Mouse (Mus musculus) induced T-regulatory cell, adult 2 months (primary cell): ENCODE measurements at regions not wholly inside any gene's neighbourhood (a gene's known extent, or its start where the extent isn't known, plus 50 kb on each side); places are given as distances from the start of the nearest gene placed in this dataset.
A peak's percentile ranks its signal among the peaks of the same experiment; 100 is the strongest.
"Not testable (repeated sequence)": the region's sequence is repeated elsewhere in the genome, so short reads cannot be mapped to it uniquely, and the experiment has no call there.

ENCODE experiments used
- DNase-seq: peaks from one replicate; pipeline ENCODE4 v3.0.0-alpha.2; 2012; ENCODE audit warnings: low read depth

DNA sequence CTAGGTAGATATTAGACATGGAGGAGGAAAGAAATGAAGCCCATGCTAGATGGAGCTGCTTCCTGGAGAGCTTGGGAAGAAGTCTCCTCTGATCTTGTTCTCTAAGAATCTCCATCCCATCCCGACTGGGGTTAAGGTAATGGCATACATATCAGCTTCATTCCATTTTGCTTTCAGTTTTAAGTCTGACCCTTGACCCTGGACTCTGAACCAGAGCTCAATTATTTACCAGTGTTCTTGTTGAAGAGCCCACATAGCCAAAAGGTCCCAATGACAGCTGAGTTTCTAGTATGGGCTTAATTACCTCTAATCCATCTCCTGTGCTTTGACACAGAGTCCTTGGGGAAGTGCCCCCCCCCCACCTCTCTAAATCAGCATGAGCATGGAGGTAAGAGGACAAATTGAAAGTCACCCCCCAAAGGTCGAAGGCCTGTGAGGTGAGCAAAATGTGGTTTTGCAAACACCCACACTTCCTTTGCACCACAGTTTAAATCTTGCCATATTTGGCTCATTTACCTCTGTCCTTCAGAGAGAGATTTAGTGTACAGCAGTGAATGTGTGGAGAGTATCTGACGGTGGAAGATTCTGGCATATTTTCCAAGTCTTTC is 371.5 kb downstream of the Ets1 start:
- DNase-seq, result peak; percentile 58

DNA sequence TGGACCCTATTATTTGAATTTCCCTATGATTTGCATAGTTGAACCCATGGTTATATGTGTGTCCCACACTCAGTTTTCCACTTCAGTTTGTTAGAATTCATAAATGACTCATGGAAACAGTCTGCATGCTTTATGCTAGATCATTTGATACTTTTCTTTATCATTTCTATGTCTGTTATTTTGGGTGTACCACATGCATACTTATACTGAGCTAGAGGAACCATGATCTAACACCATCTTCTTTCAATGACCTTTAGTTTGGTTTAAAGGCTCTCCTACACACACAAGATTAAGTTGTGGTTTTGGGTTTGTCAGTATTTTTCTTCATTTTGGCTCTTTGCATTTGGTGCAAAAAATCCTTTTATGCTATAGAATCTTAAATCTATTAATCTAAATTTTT is 375.2 kb downstream of the Ets1 start:
- DNase-seq, result peak; percentile 50

DNA sequence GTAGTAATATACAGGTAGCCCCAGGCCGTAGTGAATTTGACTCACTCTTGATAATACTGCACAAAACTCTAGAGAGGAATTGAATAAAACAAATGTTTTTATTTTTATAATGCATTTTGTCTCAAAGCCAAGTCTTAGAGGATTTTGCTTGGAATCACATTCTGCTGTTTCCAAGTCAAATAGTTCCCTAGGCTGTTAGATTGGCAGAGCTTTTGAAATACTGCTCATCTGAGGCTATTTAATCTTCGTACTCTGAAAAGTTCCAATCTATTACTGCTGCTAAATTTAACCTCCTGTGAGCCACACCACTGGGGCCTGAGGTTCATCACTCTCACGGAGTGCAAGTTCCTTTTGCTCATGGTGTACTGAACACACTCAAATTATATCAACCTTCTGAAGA is 399.4 kb downstream of the Ets1 start:
- no peak for DNase-seq

DNA sequence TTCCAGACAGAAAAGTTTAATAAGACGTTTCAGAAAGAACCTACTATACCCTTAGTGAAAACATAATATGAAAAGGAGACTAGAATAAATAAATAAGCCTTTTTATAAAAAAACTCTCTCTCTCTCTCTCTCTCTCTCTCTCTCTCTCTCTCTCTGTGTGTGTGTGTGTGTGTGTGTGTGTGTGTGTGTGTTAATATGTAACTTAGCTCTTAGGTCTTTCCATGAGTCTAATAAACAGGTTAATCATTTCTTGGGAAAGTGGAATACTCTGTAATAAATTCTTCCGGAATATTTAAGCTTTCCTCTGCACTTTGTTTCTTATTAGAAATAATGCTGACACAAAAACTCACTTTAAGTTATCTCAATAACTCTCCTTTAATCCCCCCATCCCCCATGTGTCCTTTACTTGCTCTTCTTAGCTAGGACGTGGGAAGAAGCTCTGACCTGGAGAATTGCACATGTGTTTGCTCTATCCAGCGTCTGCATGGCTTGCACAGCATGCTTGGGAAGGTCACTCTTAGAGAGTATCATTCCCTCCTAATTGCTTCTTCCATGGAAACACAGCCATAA is 403.3 kb downstream of the Ets1 start:
- no peak for DNase-seq

DNA sequence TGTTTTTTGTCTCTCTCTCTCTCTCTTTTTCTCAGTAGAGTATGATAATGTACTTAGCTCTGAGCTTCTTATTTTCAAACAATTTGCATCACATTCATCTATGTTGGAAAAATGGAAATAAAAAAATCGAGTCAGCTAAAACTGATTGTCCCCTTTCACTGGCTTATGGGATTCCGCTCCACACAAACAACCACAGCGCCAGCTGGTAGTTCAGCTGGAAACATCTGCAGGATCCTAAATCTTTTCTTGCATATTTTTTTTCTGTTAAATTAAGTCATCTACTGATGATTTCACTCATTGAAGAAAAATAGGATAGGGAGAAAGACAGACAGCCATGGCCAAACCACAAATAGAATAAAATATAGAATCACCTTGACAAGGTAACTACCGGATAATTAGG is 414.8 kb downstream of the Ets1 start:
- no peak for DNase-seq

DNA sequence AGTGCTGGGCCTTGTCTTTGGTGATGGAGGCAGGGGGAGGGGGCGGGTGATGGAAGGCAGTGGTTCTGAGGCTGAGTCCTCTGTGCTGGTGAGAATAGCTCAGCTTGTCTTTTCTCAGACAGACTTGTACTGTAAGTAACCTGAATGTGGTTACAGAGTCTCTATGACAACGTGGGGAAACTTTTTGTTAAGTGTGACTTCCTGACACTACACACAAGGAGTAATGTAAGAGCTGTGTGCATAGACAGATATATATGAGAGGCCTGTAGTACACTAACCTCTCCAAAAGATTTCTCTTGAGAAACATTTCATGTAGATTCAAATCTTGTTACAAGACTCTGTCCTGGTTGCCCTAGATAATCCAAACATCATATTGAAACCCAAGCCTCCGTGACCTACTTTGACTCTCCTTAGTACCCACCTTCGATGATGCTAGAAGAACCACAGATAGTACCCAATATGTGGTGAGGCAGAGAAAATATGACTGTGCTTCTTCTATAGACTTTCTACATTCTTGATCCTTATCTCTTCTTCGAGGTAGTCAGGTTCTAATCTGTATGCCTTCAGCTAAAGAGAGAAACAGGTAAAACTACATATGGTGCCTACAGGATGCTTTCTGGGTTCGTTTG is 424.7 kb downstream of the Ets1 start:
- DNase-seq, result peak; percentile 91

DNA sequence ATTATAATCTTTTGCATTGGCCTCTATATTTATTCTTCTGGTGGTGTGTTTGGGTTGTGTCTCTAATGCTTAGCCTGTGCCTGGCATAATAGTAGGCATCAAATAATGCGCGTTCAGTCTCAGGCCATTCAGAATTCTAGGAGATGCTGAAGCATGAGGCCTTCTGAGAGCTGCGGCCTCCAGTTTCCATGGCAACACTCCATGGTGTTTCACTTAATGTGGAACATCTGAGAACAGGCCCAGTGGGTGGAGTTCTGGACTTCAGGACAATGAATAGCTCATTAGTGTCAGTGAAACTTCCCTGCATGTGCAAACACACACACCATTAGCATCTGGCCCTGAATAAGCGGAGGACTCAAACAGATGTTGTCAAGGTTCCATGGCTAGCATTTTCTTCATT is 426.5 kb downstream of the Ets1 start:
- DNase-seq, result no peak

DNA sequence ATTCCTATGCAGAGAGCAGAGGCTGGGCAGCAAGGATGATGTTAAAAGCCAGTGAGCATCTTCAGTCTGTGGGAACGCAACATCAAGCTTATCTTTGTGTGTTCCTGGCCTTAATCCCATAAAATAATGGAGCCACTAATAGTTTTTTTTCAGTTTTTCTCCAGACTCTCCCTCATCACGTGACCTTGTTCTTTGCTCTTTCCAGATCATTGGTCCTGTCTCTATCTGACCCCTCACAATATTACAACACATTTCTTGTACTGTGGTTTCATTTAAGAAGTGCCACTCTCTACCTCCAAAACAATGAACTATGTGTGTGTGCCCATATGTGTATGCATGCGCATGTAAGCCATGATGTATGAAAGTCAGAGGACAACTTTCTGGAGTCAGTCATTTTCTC is 429.3 kb downstream of the Ets1 start:
- no peak for DNase-seq

DNA sequence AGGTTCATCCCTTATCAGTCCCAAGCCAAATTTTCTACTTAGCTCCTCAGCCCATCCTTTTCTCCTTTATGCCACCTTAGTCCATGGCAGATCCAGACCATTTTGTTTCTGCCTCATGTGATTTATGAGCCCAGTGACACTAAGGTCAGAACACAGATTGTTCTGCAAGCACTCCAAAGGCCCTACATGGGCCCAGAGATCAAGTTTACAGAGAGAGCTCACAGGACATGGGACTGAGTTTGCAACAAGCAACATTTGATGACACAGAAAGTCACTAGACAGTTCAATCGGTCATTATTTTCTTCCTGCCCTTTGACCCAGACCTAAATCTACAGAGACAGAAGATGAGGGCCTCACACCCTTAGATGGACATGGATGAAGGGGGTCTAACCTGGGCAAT is 431.5 kb downstream of the Ets1 start:
- DNase-seq, result no peak

DNA sequence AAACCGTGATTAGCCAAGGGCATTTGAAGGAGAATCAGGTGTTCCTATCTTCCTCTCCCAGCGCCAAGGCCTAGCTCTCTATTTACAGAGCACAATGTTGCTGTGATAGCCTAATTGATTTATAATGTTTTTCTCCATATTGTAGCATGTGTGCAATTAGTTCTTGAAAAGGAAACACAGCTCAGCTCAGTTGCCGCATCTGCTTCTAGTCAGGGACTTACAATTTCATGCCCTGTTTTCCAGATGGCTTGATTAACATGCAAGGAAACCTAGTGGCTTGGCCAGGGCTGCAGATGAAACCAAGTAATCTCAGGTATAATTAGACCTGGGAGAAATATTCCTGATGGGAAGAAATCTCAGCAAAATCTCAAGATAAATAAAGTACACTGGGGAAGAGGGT is 434.1 kb downstream of the Ets1 start:
- DNase-seq, result no peak

DNA sequence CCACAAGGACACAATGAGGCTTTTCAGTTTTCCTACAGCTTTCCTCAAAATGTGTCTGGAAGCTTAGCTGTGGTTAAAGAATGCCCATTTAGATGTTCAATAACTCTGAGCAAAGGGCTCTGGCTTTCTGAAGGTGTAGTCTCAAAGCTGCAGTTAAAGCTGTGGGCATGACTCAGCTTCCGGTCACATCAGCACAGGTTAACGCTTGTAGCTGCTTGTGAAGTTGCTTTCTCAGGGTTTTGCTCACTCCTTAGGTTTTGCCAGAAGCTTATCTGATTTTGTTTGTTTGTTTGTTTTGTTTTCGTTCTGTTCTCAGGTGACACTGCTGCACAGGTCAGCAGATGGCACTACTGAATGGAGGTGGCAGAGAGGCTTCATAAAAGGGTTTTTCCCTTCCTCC is 444.2 kb downstream of the Ets1 start:
- peak; percentile 80 for DNase-seq

DNA sequence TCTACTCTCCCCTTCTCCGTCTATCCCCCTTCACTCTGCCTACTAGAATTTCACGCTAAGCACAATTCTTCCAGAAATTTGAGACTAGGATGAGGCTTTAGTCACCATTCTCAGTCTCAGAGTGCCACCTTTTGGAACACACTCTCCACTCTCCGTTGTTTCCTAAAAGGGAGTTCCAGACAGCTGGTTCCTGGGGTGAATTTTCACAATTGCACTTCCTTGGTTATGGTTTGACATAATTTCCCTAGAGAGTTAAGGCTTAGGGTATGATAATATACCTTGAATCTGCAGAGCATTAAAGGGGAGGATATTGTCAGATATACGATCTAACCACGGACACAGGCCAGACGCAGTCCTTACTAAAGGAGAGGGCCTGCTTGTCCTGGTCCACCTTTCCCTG is 444.8 kb downstream of the Ets1 start:
- DNase-seq, result no peak

DNA sequence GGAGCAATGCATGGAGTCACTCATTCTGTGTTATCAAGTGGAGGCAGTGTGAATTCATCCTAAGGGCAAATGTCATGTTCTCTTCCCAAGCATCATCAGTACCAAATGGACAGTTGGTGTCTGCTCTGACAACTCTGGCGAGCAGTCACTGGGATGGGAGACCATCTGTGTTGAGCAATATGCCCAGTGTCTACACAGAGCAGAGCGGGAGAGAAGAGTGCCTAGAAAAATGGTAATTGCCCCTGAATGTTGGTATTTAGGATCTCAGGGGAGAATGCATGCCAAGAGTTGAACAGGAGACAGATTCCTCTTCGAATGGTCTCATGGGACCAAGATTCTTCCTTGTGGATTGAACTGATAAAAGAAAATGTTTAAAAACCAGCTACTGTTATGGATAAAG is 454.0 kb downstream of the Ets1 start:
- DNase-seq, result no peak

DNA sequence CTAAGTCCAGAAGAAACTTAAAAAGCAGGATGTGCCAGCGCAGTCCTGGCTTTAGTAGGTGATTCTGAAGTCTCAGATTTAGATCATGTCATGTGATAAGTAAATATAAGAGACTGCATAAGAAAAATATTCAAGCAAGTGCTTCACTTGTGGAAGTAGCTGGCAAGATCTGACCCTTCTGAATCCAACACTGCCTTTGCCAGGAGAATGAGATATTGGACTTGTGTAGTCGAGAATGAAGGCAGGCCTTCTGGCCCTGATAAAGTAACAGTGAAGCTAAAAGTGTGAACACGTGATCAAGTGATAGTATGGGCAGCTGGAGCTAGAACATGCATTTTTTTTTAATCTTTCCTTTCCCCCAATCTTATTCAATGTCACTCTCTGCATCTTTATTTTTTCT is 455.6 kb downstream of the Ets1 start:
- DNase-seq, result no peak

DNA sequence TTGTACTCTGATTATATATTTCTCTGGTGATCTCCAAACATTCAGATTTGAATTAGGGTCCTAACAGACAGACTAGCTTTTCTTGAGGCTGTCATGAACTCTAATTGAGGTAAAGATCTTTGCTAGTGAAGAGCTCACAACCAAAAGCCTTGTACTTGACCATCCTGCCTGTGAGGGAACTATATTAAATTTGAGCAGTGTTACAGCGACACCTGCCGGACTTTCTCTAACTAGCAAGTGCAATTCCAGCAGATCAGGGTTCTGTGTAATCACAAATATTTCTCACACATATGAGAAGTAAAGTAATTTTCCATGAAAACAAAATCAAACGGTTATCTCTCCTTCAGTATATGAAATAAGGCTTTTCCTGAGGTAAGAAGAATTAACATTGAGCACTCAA is 459.6 kb downstream of the Ets1 start:
- DNase-seq, result peak; percentile 90

DNA sequence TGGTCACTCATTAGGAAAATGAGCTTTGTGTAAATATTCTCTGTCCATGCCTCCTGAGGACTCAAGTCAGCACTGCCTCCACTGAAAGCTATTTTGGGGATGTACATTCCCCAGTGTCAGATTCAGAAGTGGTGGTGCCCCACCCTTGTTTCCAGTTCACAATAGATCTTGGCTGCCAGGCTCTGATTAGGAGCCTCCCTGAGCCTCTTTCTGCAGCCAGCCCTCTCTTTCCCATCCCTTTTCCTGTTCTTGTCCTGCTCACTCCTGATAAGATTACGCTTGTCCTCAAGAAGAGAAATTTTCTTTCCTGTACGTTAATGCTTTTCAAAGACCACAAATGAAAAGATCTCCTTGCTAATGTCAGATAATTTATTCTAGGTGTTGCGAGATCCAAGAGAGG is 465.2 kb downstream of the Ets1 start:
- no peak for DNase-seq

DNA sequence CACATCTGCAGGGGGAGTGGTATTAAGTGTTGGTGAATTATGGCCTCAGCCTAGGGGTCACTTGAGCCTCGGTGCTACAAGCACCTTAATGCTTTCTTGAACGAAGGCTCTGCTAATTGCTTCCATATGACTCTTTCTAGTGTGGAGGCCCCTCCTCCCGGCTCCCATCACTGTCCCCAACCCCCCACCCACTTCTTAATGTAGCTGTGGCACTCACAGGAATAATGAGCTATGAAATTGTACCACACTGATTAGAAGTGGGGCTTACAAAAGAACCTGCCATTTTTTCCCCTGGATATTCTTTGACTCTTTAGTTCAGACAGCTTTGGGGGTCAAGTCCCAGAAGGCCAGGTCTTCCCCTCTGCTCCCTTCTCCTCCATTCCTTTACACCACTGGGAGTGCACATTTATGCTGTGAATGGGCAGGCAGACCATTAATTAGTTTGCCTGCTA is 468.6 kb downstream of the Ets1 start:
- DNase-seq, result no peak

DNA sequence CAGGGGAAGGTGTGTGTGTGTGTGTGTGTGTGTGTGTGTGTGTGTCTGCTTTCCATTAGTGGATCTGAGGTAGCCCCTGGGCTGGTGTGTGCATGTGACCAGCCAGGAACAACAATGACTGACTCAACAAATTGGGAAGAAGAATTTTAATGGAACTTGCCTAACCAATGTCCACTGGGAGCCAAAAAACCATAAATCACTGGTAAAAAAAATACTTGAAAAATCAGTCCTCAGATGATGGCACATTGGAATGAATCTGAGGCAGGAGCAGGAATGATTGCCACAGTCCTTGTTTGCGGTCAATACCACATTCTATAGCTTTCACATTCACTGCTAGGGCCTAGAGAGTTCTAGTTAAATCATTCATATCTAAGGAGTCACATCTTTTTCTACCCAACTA is 487.8 kb downstream of the Ets1 start:
- no peak for DNase-seq

DNA sequence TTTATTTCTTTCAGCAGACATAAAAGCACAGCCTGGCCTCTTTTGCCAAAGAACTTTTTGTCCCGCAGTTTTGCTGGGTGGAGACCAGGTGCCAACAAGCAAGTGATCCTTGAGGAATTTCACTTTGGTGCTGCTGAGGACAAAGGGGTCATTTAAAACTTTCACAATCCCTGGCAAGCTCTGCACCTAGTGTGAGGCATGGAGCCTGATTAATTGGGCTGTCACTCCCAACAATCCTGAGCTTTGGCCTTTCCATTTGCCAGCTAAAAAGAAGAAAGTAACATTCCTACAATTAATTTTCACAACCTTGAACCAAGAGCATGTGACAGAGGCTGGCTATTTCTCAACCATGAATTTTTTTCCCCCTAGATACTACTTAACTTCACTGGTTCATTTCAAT is 516.2 kb downstream of the Ets1 start:
- no peak for DNase-seq

DNA sequence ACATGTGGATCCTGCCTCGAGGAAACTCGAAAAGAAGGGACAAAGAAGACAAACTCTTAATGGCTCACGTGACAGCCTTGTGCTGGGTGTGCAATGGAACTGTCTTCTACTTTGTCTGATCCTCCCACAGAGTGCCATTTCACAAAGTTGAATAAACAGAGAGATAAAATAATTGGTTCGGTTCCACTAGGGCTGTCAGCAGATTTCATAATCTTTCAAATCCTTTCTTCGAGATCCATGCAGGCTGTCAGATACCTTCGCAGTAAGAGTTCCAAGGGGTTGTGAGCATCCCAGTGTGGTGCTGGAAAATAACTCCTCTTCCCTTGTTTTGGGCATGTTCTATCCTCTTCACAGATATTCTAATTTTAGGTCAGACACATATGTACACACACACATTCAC is 532.1 kb downstream of the Ets1 start:
- no peak for DNase-seq

DNA sequence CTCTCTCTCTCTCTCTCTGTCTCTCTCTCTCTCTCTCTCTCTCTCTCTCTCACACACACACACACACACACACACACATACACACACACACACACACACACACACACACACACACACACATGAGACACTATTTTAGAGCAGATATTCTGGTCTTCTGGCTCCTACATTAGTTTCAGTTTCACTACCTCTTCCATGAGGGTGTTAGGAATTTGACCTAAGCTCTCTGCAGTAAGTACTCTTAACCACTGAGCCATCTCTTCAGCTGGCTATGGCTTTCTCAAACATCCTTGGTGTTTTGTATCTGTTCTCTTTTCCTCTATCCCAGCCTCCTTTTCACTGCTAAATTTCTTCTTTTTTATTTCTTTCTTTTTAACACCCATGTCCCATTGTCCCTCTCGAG is 533.1 kb downstream of the Ets1 start:
- not testable (repeated sequence) for DNase-seq

DNA sequence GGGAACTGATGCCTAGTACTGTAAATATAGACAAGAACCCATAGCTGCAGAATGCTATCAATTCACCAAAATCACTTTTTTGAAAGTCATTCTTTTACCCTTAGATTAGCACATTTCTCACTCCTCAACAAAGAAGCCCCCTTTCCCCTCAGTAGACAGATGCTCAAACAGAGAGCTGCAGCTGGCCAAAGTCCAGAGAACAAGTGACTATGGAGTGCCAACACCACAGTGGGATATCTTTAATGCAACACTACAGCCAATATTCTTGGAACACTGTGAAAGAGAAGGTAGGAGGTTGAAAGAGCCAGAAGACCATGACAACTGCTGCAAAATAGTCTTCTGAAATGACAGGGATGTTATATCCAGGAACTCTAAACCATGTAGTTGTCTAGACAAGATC is 544.0 kb downstream of the Ets1 start:
- no peak for DNase-seq

DNA sequence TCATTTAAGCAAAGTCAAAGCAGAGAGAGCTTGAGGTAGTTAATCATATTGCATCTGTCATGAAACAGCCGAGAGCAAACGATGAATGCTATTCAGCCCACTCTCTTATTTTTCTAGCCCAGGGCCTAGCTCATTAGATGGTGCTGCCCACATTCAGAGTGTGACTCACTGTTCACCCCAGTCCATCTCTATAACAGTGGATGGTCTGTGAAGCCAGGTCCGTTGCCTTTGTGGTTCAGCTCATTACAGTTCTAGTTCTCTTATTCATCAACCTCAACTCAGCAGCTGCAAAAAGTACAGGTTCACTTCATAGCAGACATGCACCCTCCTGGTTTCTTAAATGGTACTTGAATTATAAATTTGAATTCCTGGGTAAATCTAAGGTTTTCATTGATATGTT is 551.2 kb downstream of the Ets1 start:
- no peak for DNase-seq

DNA sequence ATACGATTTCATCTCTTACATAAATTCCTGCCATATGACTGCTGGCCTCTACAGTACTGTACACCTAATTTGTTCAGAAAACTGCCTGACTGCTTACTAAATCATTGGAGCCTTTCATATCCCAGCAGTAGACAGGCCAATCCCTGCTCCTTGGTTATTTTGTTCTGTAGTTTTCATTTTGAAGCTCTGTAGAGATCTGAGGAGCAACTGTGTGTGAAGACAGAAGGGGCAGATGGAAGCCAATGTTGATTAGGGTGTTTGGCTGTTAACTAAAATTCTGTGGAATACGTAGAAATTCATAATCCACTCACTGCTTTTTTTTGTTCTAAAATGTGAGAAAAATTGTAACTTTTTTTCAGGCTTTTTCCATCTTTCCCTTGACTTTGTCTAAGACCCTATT is 573.1 kb downstream of the Ets1 start:
- DNase-seq, result no peak
